Mouse (Mus musculus): Measurements from ENCODE around the gene Tfap4. TPM values are rescaled to one million over a fixed set of nuclear protein-coding genes. Genes with fewer than 3 reads are reported as not detected.
"Not testable (repeated sequence)": the region's sequence is repeated elsewhere in the genome, so short reads cannot be mapped to it uniquely, and the experiment has no call there.

Gene Tfap4
- polyA plus RNA-seq, 1 experiment: 1.9 TPM

DNA sequence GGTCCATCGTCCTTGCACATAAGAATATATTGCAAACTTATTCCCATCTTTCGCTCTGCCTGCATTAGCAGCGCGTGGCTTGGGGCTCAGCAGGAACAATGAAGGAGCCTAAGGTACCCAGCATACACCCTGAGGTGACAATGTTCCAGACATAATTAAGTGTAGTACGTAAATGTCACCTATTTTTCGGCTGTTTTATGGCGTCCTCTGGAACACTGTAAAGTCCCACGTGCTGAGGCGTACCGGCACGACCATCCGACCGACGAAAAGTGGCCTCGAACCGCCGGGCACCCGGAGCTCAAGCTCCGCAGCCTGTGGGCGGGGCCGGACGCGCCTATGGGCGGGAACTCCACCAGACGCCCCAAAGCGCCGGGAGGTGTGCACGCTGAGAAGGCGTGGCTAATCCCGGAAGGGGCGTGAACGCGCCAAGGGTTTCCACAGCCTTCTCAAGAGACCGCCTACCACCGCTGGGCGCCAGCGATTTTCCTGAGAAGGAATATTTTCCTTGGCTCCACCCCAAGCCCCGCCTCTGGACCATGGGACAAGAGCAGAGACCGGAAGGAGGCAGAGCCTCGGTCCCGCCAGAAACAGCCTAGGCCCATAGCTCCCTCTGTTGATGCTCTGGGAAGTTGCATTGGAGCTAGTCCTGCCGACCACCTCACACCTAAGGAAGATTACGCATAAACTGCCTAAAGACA is 18.0 kb downstream of the Tfap4 start, which contains the start of gene Srl:
Gene Srl, minus strand, starts transcription at position 316 of the 698 bp plus-strand sequence.
- Histone ChIP-seq H3K27ac (ENCODE audit: control insufficient read depth, insufficient read depth, low read depth, low read length) (peak within 1 kb of the TSS; percentile 77), H3K36me3 (ENCODE audit: control insufficient read depth, insufficient read depth, low read length) (no peaks in the 10 kb centered on the region), H3K4me1 (ENCODE audit: control insufficient read depth, insufficient read depth, low read length) (peaks cover 2% of the 10 kb centered on the region), H3K4me3 (ENCODE audit: control insufficient read depth, low read depth, low read length) (peak within 1 kb of the TSS; percentile 77), H3K27me3 (ENCODE audit: control insufficient read depth, insufficient read depth, low read length) (no peaks in the 10 kb centered on the region)
- peak; percentile 63; the same call in 1 of the 2 replicates for TF ChIP-seq POLR2A (IDR thresholded peaks at IDR 0.05; ENCODE audit: control insufficient read depth, low read depth, low read length)
- peak; percentile 68; the same call in 1 of the 2 replicates for TF ChIP-seq CTCF (IDR thresholded peaks at IDR 0.05; ENCODE audit: control insufficient read depth, insufficient read depth, insufficient replicate concordance, low read depth, low read length)

DNA sequence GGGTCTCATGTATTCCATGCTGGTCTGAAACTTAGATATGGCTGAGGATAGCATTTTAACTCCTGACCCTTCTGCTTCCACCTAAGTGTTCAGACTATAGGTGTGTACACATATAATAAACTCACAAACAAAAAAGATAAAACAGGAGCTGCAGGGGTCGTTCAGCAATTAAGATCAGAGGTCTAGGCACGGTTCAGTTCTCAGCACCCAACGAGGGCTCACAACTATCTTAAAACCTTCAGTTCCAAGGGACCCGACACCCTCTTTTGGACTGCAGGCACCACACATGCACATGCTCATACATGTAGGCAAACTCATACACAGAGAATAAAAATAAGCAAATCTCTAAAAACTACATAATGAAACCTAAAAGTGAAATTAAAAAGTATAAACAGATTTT is 18.6 kb downstream of the Tfap4 start:
- Histone ChIP-seq H3K27ac (ENCODE audit: control insufficient read depth, insufficient read depth, low read depth, low read length) (no peak overlapping the region), H3K36me3 (ENCODE audit: control insufficient read depth, insufficient read depth, low read length) (no peaks in the 10 kb centered on the region), H3K4me1 (ENCODE audit: control insufficient read depth, insufficient read depth, low read length) (peaks cover 2% of the 10 kb centered on the region), H3K27me3 (ENCODE audit: control insufficient read depth, insufficient read depth, low read length) (no peaks in the 10 kb centered on the region), H3K4me3 (ENCODE audit: control insufficient read depth, low read depth, low read length) (no peak overlapping the region)
- TF ChIP-seq CTCF (IDR thresholded peaks at IDR 0.05; ENCODE audit: control insufficient read depth, insufficient read depth, insufficient replicate concordance, low read depth, low read length) (no peak), POLR2A (IDR thresholded peaks at IDR 0.05; ENCODE audit: control insufficient read depth, low read depth, low read length) (no peak)

DNA sequence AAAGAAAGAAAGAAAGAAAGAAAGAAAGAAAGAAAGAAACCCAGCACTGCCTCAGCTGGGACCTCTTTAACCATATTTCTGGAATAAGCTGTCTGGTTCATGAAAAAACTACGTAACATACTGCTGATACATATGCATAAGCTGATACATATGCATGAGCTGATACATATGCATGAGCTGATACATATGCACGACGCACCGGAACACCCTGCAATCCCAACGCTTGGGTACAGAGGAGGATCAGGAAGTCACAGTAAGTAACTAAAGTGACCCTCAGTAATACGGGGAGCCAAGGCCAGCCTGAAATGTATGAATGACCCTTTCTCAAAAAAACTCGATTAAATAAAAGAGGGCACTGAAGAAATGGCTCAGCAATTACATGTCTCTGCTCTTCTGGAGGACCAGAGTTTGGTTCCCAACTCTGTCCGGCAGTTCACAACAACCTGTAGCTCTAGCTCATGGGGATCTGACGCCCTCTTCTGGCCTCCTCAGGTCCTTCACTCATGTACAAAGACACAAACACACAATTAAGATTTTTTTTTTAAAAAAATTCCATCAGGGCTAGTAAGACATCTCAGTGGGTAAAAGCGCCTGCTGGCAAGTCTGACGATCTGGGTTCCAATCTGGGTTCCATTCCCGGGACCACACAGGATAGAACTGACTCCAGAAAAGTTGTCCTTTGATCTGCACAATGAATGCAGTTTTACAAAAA is 19.4 kb downstream of the Tfap4 start:
- Histone ChIP-seq H3K4me3 (ENCODE audit: control insufficient read depth, low read depth, low read length) (no peak overlapping the region), H3K27ac (ENCODE audit: control insufficient read depth, insufficient read depth, low read depth, low read length) (no peak overlapping the region), H3K4me1 (ENCODE audit: control insufficient read depth, insufficient read depth, low read length) (peaks cover 2% of the 10 kb centered on the region), H3K27me3 (ENCODE audit: control insufficient read depth, insufficient read depth, low read length) (no peaks in the 10 kb centered on the region), H3K36me3 (ENCODE audit: control insufficient read depth, insufficient read depth, low read length) (no peaks in the 10 kb centered on the region)
- TF ChIP-seq POLR2A (IDR thresholded peaks at IDR 0.05; ENCODE audit: control insufficient read depth, low read depth, low read length) (no peak), CTCF (IDR thresholded peaks at IDR 0.05; ENCODE audit: control insufficient read depth, insufficient read depth, insufficient replicate concordance, low read depth, low read length) (no peak)

DNA sequence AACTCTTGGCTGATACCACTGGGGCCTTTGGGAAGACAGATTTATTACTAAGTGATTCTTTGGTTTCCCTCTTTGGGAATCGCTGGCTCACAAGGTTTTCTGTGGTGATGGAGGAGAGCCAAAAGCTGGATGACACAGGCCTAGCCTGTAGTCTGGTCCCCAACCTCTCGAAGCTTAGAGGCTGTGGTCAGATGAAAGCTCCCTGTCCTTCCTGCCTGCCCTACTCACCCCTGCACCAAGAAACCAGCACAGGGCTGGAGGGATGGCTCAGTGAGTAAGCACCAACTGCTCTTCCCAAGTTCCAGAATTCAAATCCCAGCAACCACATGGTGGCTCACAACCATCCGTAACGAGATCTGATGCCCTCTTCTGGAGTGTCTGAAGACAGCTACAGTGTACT is 20.1 kb downstream of the Tfap4 start:
- no peak for TF ChIP-seq CTCF (IDR thresholded peaks at IDR 0.05; ENCODE audit: control insufficient read depth, insufficient read depth, insufficient replicate concordance, low read depth, low read length)
- no peak for TF ChIP-seq POLR2A (IDR thresholded peaks at IDR 0.05; ENCODE audit: control insufficient read depth, low read depth, low read length)
- Histone ChIP-seq H3K36me3 (ENCODE audit: control insufficient read depth, insufficient read depth, low read length) (no peaks in the 10 kb centered on the region), H3K27ac (ENCODE audit: control insufficient read depth, insufficient read depth, low read depth, low read length) (no peak overlapping the region), H3K4me1 (ENCODE audit: control insufficient read depth, insufficient read depth, low read length) (peaks cover 2% of the 10 kb centered on the region), H3K27me3 (ENCODE audit: control insufficient read depth, insufficient read depth, low read length) (no peaks in the 10 kb centered on the region), H3K4me3 (ENCODE audit: control insufficient read depth, low read depth, low read length) (no peak overlapping the region)

DNA sequence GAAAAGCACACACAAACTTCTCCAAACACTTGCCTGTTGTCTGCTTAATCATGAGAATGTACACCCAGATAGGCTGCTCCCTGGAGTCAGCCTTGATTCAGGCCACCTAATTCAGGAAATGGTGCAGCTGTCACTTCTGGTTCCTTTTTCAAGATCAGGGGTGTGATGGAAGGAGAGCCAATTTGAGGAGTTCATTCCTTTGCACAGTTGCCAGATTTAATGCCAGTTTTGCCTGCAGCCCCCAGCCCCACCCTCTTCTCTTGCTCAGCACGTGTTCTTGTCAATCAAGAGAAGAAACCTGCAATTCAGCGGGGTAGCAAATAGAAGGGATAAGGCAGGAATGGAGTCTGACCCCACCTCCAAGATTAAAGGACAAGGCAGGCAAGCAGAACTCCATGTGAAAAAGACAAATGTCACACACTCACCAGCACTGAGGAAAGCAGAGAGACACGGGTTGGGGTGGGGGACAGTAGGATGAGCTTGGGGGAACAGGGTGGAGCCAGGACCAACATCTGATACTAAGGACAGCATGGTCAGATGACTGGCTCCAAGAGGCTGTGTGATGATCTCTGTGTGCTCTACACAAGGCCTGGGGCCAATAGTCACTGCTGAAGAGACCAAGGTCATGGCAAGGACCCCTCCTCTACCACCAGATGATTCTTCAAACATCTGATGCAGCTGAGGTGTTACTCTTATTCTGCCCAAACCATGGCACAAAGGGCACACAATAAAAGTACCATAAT is 21.9 kb downstream of the Tfap4 start:
- no peak overlapping the region for H3K4me3 ChIP-seq (ENCODE audit: control insufficient read depth, low read depth, low read length)
- H3K27ac ChIP-seq (ENCODE audit: control insufficient read depth, insufficient read depth, low read depth, low read length): no peak overlapping the region; the same call in 1 of the 2 replicates
- H3K27me3 ChIP-seq (ENCODE audit: control insufficient read depth, insufficient read depth, low read length): no peaks in the 10 kb centered on the region
- no peaks in the 10 kb centered on the region for H3K36me3 ChIP-seq (ENCODE audit: control insufficient read depth, insufficient read depth, low read length)
- H3K4me1 ChIP-seq (ENCODE audit: control insufficient read depth, insufficient read depth, low read length): peaks cover 2% of the 10 kb centered on the region
- no peak for TF ChIP-seq POLR2A (IDR thresholded peaks at IDR 0.05; ENCODE audit: control insufficient read depth, low read depth, low read length)
- TF ChIP-seq CTCF (IDR thresholded peaks at IDR 0.05; ENCODE audit: control insufficient read depth, insufficient read depth, insufficient replicate concordance, low read depth, low read length): no peak

DNA sequence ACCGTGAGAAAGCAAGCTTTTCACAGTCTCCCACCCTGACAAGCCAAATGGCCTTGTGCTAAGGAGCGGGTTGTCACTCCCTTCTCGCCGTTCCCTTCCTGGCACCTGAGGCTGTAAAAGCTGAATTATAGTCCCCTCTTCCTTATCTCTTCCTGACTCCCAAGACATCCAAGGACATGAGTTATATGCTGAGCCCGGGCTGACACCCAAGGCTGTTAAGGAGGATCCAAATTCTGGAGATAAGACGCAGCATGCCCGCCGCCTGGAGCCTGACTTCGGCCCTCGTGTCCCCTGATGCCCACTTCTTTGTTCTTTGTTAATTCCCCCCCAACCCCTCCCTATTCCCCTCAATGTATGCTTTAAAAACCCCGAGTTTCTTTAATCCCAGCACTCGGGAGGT is 32.3 kb downstream of the Tfap4 start:
- H3K4me1 ChIP-seq (ENCODE audit: control insufficient read depth, insufficient read depth, low read length); H3K27me3 ChIP-seq (ENCODE audit: control insufficient read depth, insufficient read depth, low read length); H3K36me3 ChIP-seq (ENCODE audit: control insufficient read depth, insufficient read depth, low read length); H3K27ac ChIP-seq (ENCODE audit: control insufficient read depth, insufficient read depth, low read depth, low read length); H3K4me3 ChIP-seq (ENCODE audit: control insufficient read depth, low read depth, low read length): not testable (repeated sequence)

DNA sequence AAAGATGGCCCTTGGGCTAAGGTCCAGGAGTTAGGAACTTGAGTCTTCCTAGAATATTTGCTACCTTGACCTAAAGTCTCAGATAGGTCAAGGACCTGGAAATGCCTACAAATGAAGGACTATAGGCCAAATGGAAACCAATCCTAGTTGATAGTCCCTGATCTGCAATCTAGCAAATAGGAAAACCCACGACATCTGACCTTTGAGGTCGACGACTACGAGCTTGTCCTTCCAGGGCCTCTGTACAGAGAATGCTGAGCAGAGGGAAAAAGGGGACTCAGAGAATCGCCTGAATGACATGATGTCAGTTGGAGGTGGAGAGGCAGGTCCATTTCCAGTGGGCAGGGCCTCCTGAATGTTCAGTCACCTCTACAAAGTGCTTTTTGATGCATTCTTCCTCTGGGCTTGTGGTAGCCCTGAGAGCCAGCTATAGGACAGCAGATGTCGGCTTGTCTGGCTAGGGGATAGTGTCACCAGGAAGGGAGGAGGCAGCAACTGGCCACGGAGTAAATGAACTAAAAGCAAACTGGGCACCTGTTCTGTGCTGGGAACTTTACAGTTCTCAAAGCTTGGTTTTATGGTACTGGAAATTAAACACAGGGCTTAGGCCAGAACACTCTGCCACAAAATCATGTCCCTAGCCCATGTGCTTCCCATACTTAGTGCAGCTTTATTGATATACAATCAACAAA is 36.2 kb downstream of the Tfap4 start:
- Histone ChIP-seq H3K4me1 (ENCODE audit: control insufficient read depth, insufficient read depth, low read length) (peaks cover 5% of the 10 kb centered on the region; the same call in 1 of the 2 replicates), H3K27ac (ENCODE audit: control insufficient read depth, insufficient read depth, low read depth, low read length) (no peak overlapping the region)
- no peak for TF ChIP-seq CTCF (IDR thresholded peaks at IDR 0.05; ENCODE audit: control insufficient read depth, insufficient read depth, insufficient replicate concordance, low read depth, low read length)
- no peak for TF ChIP-seq POLR2A (IDR thresholded peaks at IDR 0.05; ENCODE audit: control insufficient read depth, low read depth, low read length)

More for the DNA sequence above, 36.2 kb downstream of the Tfap4 start:
- H3K36me3 ChIP-seq (ENCODE audit: control insufficient read depth, insufficient read depth, low read length): no peaks in the 10 kb centered on the region
- H3K27me3 ChIP-seq (ENCODE audit: control insufficient read depth, insufficient read depth, low read length): no peaks in the 10 kb centered on the region
- H3K4me3 ChIP-seq (ENCODE audit: control insufficient read depth, low read depth, low read length): no peak overlapping the region
